Mouse (Mus musculus): ENCODE data around the gene Sco1. TPM values are rescaled to one million over a fixed set of nuclear protein-coding genes. Genes with fewer than 3 reads are reported as not detected.
"Not testable (repeated sequence)": the region's sequence is repeated elsewhere in the genome, so short reads cannot be mapped to it uniquely, and the experiment has no call there.

Sco1 gene
- 12.3 and 12.7 TPM in 2 replicates for polyA plus RNA-seq (2015; fragmentation: Nextera tagmentation; extraction: Ambion mirVana)

GRCm38 (mm10) chr11:67052321-67052952 lies at the start of gene Sco1, which contains the start of gene Adprm:
Sco1 (plus strand) TSS chr11:67052670.
Adprm (minus strand) TSS chr11:67052594.
- peak within 1 kb of the TSS; percentile 68 for H3K4me2 ChIP-seq
- H3K9me3 ChIP-seq (replicated peaks), result no peaks in the 10 kb centered on the region
- peak within 1 kb of the TSS; percentile 96 for H3K4me3 ChIP-seq (replicated peaks)
- ATAC-seq (ENCODE audit: low FRiP score), result peak; percentile 96
- H3K27ac ChIP-seq (replicated peaks), result peak within 1 kb of the TSS; percentile 83
- peaks cover 24% of the 10 kb centered on the region for H3K36me3 ChIP-seq
- under 1% methylated on average over 50 of the region's 50 CpGs for WGBS
- H3K4me1 ChIP-seq, result peaks cover 20% of the 10 kb centered on the region
- no peaks in the 10 kb centered on the region for H3K27me3 ChIP-seq (replicated peaks)
- peak within 1 kb of the TSS; percentile 76 for H3K9ac ChIP-seq (replicated peaks)

GRCm38 (mm10) chr11:67002911-67003310 lies 49.6 kb upstream of the Sco1 start:
- ATAC-seq (ENCODE audit: low FRiP score), result no peak
- Histone ChIP-seq H3K36me3 (no peaks in the 10 kb centered on the region), H3K27me3 (replicated peaks) (no peaks in the 10 kb centered on the region), H3K4me3 (replicated peaks) (no peak overlapping the region), H3K9me3 (replicated peaks) (no peaks in the 10 kb centered on the region), H3K9ac (replicated peaks) (no peak overlapping the region), H3K4me2 (no peak overlapping the region), H3K4me1 (peaks cover 21% of the 10 kb centered on the region), H3K27ac (replicated peaks) (no peak overlapping the region)
- 54% methylated on average over 2 of the region's 2 CpGs for WGBS

- H3K27me3 ChIP-seq (replicated peaks), result no peaks in the 10 kb centered on the region
- no peaks in the 10 kb centered on the region for H3K9me3 ChIP-seq (replicated peaks)
- H3K36me3 ChIP-seq, result no peaks in the 10 kb centered on the region
- H3K4me1 ChIP-seq, result peaks cover 25% of the 10 kb centered on the region
- H3K27ac ChIP-seq (replicated peaks), result 0 out of 2 replicates have a peak overlapping the region, but pooled peaks have one; percentile 51
- no peak for ATAC-seq (ENCODE audit: low FRiP score)
- WGBS, result 35% methylated on average over 8 of the region's 8 CpGs
- H3K4me3 ChIP-seq (replicated peaks), result no peak overlapping the region
- no peak overlapping the region for H3K9ac ChIP-seq (replicated peaks)
- no peak overlapping the region for H3K4me2 ChIP-seq
Measured at GRCm38 (mm10) chr11:67007961-67008360, 44.5 kb upstream of the Sco1 start.

GRCm38 (mm10) chr11:67008528-67008927 lies 43.9 kb upstream of the Sco1 start:
- 71% methylated on average over 4 of the region's 4 CpGs for WGBS
- Histone ChIP-seq H3K9me3 (replicated peaks) (no peaks in the 10 kb centered on the region), H3K4me3 (replicated peaks) (no peak overlapping the region), H3K4me1 (peaks cover 25% of the 10 kb centered on the region), H3K27ac (replicated peaks) (no peak overlapping the region), H3K4me2 (no peak overlapping the region), H3K36me3 (no peaks in the 10 kb centered on the region), H3K9ac (replicated peaks) (no peak overlapping the region), H3K27me3 (replicated peaks) (no peaks in the 10 kb centered on the region)
- ATAC-seq (ENCODE audit: low FRiP score), result no peak

GRCm38 (mm10) chr11:67010430-67010829 lies 42.0 kb upstream of the Sco1 start:
- H3K27me3 ChIP-seq (replicated peaks), result no peaks in the 10 kb centered on the region
- ATAC-seq (ENCODE audit: low FRiP score), result peak; percentile 55; the same call in 1 of the 2 replicates
- 7% methylated on average over 8 of the region's 8 CpGs for WGBS
- H3K27ac ChIP-seq (replicated peaks), result 0 out of 2 replicates have a peak overlapping the region, but pooled peaks have one; percentile 33
- no peak overlapping the region for H3K4me3 ChIP-seq (replicated peaks)
- peaks cover 25% of the 10 kb centered on the region for H3K4me1 ChIP-seq
- H3K4me2 ChIP-seq, result peak overlapping the region; percentile 17; the same call in 1 of the 2 replicates
- no peak overlapping the region for H3K9ac ChIP-seq (replicated peaks)
- no peaks in the 10 kb centered on the region for H3K9me3 ChIP-seq (replicated peaks)
- H3K36me3 ChIP-seq, result no peaks in the 10 kb centered on the region

GRCm38 (mm10) chr11:67011635-67012034 lies 40.8 kb upstream of the Sco1 start:
- ATAC-seq (ENCODE audit: low FRiP score), result no peak
- H3K27me3 ChIP-seq (replicated peaks), result no peaks in the 10 kb centered on the region
- no peaks in the 10 kb centered on the region for H3K36me3 ChIP-seq
- no peak overlapping the region for H3K9ac ChIP-seq (replicated peaks)
- peaks cover 25% of the 10 kb centered on the region for H3K4me1 ChIP-seq
- WGBS, result 27% methylated on average over 4 of the region's 4 CpGs
- no peaks in the 10 kb centered on the region for H3K9me3 ChIP-seq (replicated peaks)
- no peak overlapping the region for H3K4me2 ChIP-seq
- no peak overlapping the region for H3K27ac ChIP-seq (replicated peaks)
- H3K4me3 ChIP-seq (replicated peaks), result no peak overlapping the region

- no peak overlapping the region for H3K27ac ChIP-seq (replicated peaks)
- no peaks in the 10 kb centered on the region for H3K36me3 ChIP-seq
- H3K9ac ChIP-seq (replicated peaks), result no peak overlapping the region
- H3K27me3 ChIP-seq (replicated peaks), result peaks cover 5% of the 10 kb centered on the region; the same call in 1 of the 2 replicates
- WGBS, result 8% methylated on average over 12 of the region's 12 CpGs
- H3K4me3 ChIP-seq (replicated peaks), result no peak overlapping the region
- ATAC-seq (ENCODE audit: low FRiP score), result no peak
- H3K9me3 ChIP-seq (replicated peaks), result no peaks in the 10 kb centered on the region
- peaks cover 26% of the 10 kb centered on the region for H3K4me1 ChIP-seq
- no peak overlapping the region for H3K4me2 ChIP-seq
Measured at GRCm38 (mm10) chr11:67017801-67018591, 34.5 kb upstream of the Sco1 start.

- no peaks in the 10 kb centered on the region for H3K36me3 ChIP-seq
- ATAC-seq (ENCODE audit: low FRiP score), result no peak
- WGBS, result 69% methylated on average over 7 of the region's 7 CpGs
- no peak overlapping the region for H3K4me3 ChIP-seq (replicated peaks)
- no peaks in the 10 kb centered on the region for H3K9me3 ChIP-seq (replicated peaks)
- H3K27me3 ChIP-seq (replicated peaks), result peaks cover 5% of the 10 kb centered on the region; the same call in 1 of the 2 replicates
- no peak overlapping the region for H3K9ac ChIP-seq (replicated peaks)
- no peak overlapping the region for H3K27ac ChIP-seq (replicated peaks)
- no peak overlapping the region for H3K4me2 ChIP-seq
- peaks cover 33% of the 10 kb centered on the region for H3K4me1 ChIP-seq
Measured at GRCm38 (mm10) chr11:67019711-67020475, 32.6 kb upstream of the Sco1 start.

GRCm38 (mm10) chr11:67020948-67021347 lies 31.5 kb upstream of the Sco1 start:
- Histone ChIP-seq H3K9ac (replicated peaks) (no peak overlapping the region), H3K4me2 (peak overlapping the region; percentile 56), H3K27ac (replicated peaks) (no peak overlapping the region), H3K27me3 (replicated peaks) (peaks cover 5% of the 10 kb centered on the region; the same call in 1 of the 2 replicates), H3K9me3 (replicated peaks) (no peaks in the 10 kb centered on the region), H3K4me3 (replicated peaks) (peak overlapping the region; percentile 12; the same call in 1 of the 2 replicates), H3K36me3 (no peaks in the 10 kb centered on the region), H3K4me1 (peaks cover 38% of the 10 kb centered on the region)
- 1% methylated on average over 12 of the region's 12 CpGs for WGBS
- ATAC-seq (ENCODE audit: low FRiP score), result peak; percentile 17; the same call in 1 of the 2 replicates

- Histone ChIP-seq H3K9me3 (replicated peaks) (no peaks in the 10 kb centered on the region), H3K27ac (replicated peaks) (no peak overlapping the region), H3K4me3 (replicated peaks) (no peak overlapping the region), H3K4me2 (no peak overlapping the region), H3K9ac (replicated peaks) (no peak overlapping the region), H3K36me3 (no peaks in the 10 kb centered on the region), H3K27me3 (replicated peaks) (peaks cover 5% of the 10 kb centered on the region; the same call in 1 of the 2 replicates), H3K4me1 (peaks cover 36% of the 10 kb centered on the region)
- 91% methylated on average over 13 of the region's 13 CpGs for WGBS
- no peak for ATAC-seq (ENCODE audit: low FRiP score)
Measured at GRCm38 (mm10) chr11:67022354-67023115, 29.9 kb upstream of the Sco1 start.

- not testable (repeated sequence) for H3K9me3 ChIP-seq (replicated peaks); H3K4me2 ChIP-seq; H3K4me3 ChIP-seq (replicated peaks); H3K27me3 ChIP-seq (replicated peaks); H3K9ac ChIP-seq (replicated peaks); H3K36me3 ChIP-seq; ATAC-seq (ENCODE audit: low FRiP score); H3K27ac ChIP-seq (replicated peaks)
- WGBS, result 39% methylated on average over 1 of the region's 1 CpGs
- peaks cover 30% of the 10 kb centered on the region for H3K4me1 ChIP-seq
Measured at GRCm38 (mm10) chr11:67023191-67023590, 29.3 kb upstream of the Sco1 start.

Data from neural tube, embryonic 15.5 days (tissue).